28 mouse cellular contexts compared by ENCODE assay signal in genomic region chr3:25131848-25132247, GRCm38 (mm10). TPM values are rescaled to one million over a fixed set of nuclear protein-coding genes. Genes with fewer than 3 reads are reported as not detected.
DNase-seq lines count a peak whose midpoint lies in the region; ATAC-seq and TF ChIP-seq lines count a peak whose summit lies in the region.
"Had no signal": no experiment of that assay in that cellular context is flagged by ENCODE, and none has a peak within 500 bp of the region (broad histone marks: within the 10 kb centered on the region; RNA-seq: fewer than 3 reads in every experiment).

No protein-coding gene starts in this region.

- no peaks in the 10 kb centered on the region for H3K36me3 ChIP-seq in forebrain, postnatal 0 days (ENCODE audit: insufficient read depth)
- H3K36me3 ChIP-seq in forebrain, embryonic 11.5 days (ENCODE audit: control insufficient read depth, insufficient read depth, low read length) = no peaks in the 10 kb centered on the region
- no peaks in the 10 kb centered on the region for H3K36me3 ChIP-seq in embryonic facial prominence, embryonic 14.5 days (ENCODE audit: control insufficient read depth, insufficient read depth, low read length)
- no peaks in the 10 kb centered on the region for H3K36me3 ChIP-seq in hindbrain, postnatal 0 days (ENCODE audit: insufficient read depth, low read length)
- H3K36me3 ChIP-seq: G1E; hindbrain, embryonic 12.5 days; hindbrain, embryonic 15.5 days; intestine, embryonic 15.5 days had no signal

- in situ Hi-C loops in Patski (cut with MboI; ENCODE audit: low pct_unique_long_range_greater_than_20kb) = no loop called here

- ATAC-seq in forebrain, postnatal 0 days = no peak
- ATAC-seq in forebrain, embryonic 11.5 days (replicated peaks; ENCODE audit: low FRiP score) = no peak
- peak; percentile 36 for ATAC-seq in Patski
- ATAC-seq in embryonic facial prominence, embryonic 14.5 days (ENCODE audit: low read depth) = no peak
- no peak for ATAC-seq in hindbrain, postnatal 0 days
- ATAC-seq: forebrain, embryonic 13.5 days; forebrain, embryonic 16.5 days; intestine, embryonic 15.5 days had no signal

- DNase-seq in forebrain, postnatal 0 days = peak; percentile 17
- no peak for DNase-seq in forebrain, embryonic 11.5 days (ENCODE audit: low spot score)
- peak; percentile 9 to 22 for DNase-seq in left cerebral cortex, postnatal 14 days (ENCODE audit: low spot score in 2 of 2)
- DNase-seq in left cerebral cortex, adult 2 months (ENCODE audit: extremely low spot score in 1 of 2, low spot score in 2 of 2) = no peak
- no peak for DNase-seq in Patski (ENCODE audit: low read depth, low spot score)
- peak; percentile 35 for DNase-seq in embryonic facial prominence, embryonic 14.5 days (ENCODE audit: low spot score)
- no peak for DNase-seq in hindbrain, postnatal 0 days (ENCODE audit: low spot score)
- DNase-seq: adrenal gland, adult 8-10 months; adrenal gland, postnatal 36 days; B cell, adult 2 months; cerebellum, adult 11 months; cerebellum, adult 2 months; cerebellum, adult 9-11 months; cerebellum, postnatal 25 days; gastrocnemius, postnatal 10 days; gastrocnemius, postnatal 36 days; kidney, adult 11 months had no signal

- intact Hi-C loops in left cerebral cortex, postnatal 14 days (cut with DNase I) = no loop called here
- intact Hi-C loops in left cerebral cortex, adult 2 months (cut with DNase I) = no loop called here

- H3K4me2 ChIP-seq in forebrain, postnatal 0 days (ENCODE audit: low read depth) = no peak overlapping the region
- no peak overlapping the region for H3K4me2 ChIP-seq in forebrain, embryonic 11.5 days (ENCODE audit: low read depth, low read length, severe bottlenecking)
- H3K4me2 ChIP-seq in embryonic facial prominence, embryonic 14.5 days (ENCODE audit: low read depth, low read length) = no peak overlapping the region
- no peak overlapping the region for H3K4me2 ChIP-seq in hindbrain, postnatal 0 days (ENCODE audit: low read depth, low read length)
- H3K4me2 ChIP-seq: forebrain, embryonic 13.5 days; heart, embryonic 11.5 days; hindbrain, embryonic 12.5 days; hindbrain, embryonic 15.5 days; intestine, embryonic 15.5 days had no signal

- H3K4me1 ChIP-seq in forebrain, postnatal 0 days (ENCODE audit: insufficient read depth) = no peaks in the 10 kb centered on the region
- no peaks in the 10 kb centered on the region for H3K4me1 ChIP-seq in forebrain, embryonic 11.5 days (replicated peaks; ENCODE audit: control insufficient read depth, insufficient read depth, low read length)
- peaks cover 5% of the 10 kb centered on the region; the same call in 1 of the 2 replicates for H3K4me1 ChIP-seq in embryonic facial prominence, embryonic 14.5 days (ENCODE audit: control insufficient read depth, insufficient read depth, low read length)
- H3K4me1 ChIP-seq in hindbrain, postnatal 0 days (ENCODE audit: insufficient read depth, low read length) = no peaks in the 10 kb centered on the region
- H3K4me1 ChIP-seq: hindbrain, embryonic 15.5 days; intestine, embryonic 15.5 days had no signal

- CTCF ChIA-PET in Patski (lab: Charles Lee) = interaction anchor here (0.7 to 3.2 kb wide), 4 partner anchors 10 to 331 kb away, joined by 3 to 23 read pairs (median 4); no protein-coding TSS in a partner anchor

- no peak for TF ChIP-seq CTCF in forebrain, postnatal 0 days (IDR thresholded peaks at IDR 0.05; ENCODE audit: low read depth)
- no peak for TF ChIP-seq CTCF in left cerebral cortex, adult 2 months (IDR thresholded peaks at IDR 0.05)
- no peak for TF ChIP-seq CTCF in Patski (IDR thresholded peaks at IDR 0.05)
- no peak for TF ChIP-seq CTCF in hindbrain, postnatal 0 days (IDR thresholded peaks at IDR 0.05; ENCODE audit: low read depth)

- POLR2A ChIA-PET in Patski (lab: Charles Lee) = interaction anchor here (1.3 kb wide), 1 partner anchor 14 kb away, joined by 5 read pairs; no protein-coding TSS in a partner anchor

- H3K27ac ChIP-seq in forebrain, postnatal 0 days (ENCODE audit: low read depth, low read length) = no peak overlapping the region
- no peak overlapping the region for H3K27ac ChIP-seq in forebrain, embryonic 11.5 days (ENCODE audit: low read depth, low read length)
- no peak overlapping the region for H3K27ac ChIP-seq in left cerebral cortex, adult 2 months
- H3K27ac ChIP-seq in embryonic facial prominence, embryonic 14.5 days (replicated peaks; ENCODE audit: low read depth, low read length) = 0 out of 2 replicates have a peak overlapping the region, but pooled peaks have one; percentile 21
- H3K27ac ChIP-seq in hindbrain, postnatal 0 days = no peak overlapping the region
- H3K27ac ChIP-seq: forebrain, embryonic 13.5 days; hindbrain, embryonic 12.5 days; hindbrain, embryonic 15.5 days; intestine, embryonic 15.5 days had no signal

- no peaks in the 10 kb centered on the region for H3K27me3 ChIP-seq in forebrain, postnatal 0 days (ENCODE audit: insufficient read depth, low read length)
- H3K27me3 ChIP-seq in forebrain, embryonic 11.5 days (ENCODE audit: control insufficient read depth, insufficient read depth, low read length) = no peaks in the 10 kb centered on the region
- H3K27me3 ChIP-seq in Patski = no peaks in the 10 kb centered on the region
- no peaks in the 10 kb centered on the region for H3K27me3 ChIP-seq in embryonic facial prominence, embryonic 14.5 days (replicated peaks; ENCODE audit: control insufficient read depth, insufficient read depth, low read length)
- H3K27me3 ChIP-seq in hindbrain, postnatal 0 days (ENCODE audit: insufficient read depth, low read length) = no peaks in the 10 kb centered on the region
- H3K27me3 ChIP-seq: CH12.LX; forebrain, embryonic 13.5 days; hindbrain, embryonic 12.5 days; hindbrain, embryonic 15.5 days; intestine, embryonic 15.5 days had no signal

- no peak overlapping the region for H3K4me3 ChIP-seq in forebrain, postnatal 0 days (ENCODE audit: low read depth, low read length)
- H3K4me3 ChIP-seq in forebrain, embryonic 11.5 days (ENCODE audit: low read depth, low read length) = no peak overlapping the region
- no peak overlapping the region for H3K4me3 ChIP-seq in left cerebral cortex, adult 2 months
- no peak overlapping the region for H3K4me3 ChIP-seq in embryonic facial prominence, embryonic 14.5 days (ENCODE audit: low read depth, low read length)
- no peak overlapping the region for H3K4me3 ChIP-seq in hindbrain, postnatal 0 days (ENCODE audit: low read length)
- H3K4me3 ChIP-seq: erythroblast, embryonic 14.5 days; forebrain, embryonic 13.5 days; hindbrain, embryonic 12.5 days; hindbrain, embryonic 15.5 days; intestine, embryonic 15.5 days had no signal

- H3K9me3 ChIP-seq in forebrain, postnatal 0 days (ENCODE audit: low read length) = no peaks in the 10 kb centered on the region
- H3K9me3 ChIP-seq in forebrain, embryonic 11.5 days (ENCODE audit: control insufficient read depth, low read length) = no peaks in the 10 kb centered on the region
- H3K9me3 ChIP-seq in embryonic facial prominence, embryonic 14.5 days (ENCODE audit: control insufficient read depth, low read length) = no peaks in the 10 kb centered on the region
- H3K9me3 ChIP-seq in hindbrain, postnatal 0 days (ENCODE audit: low read length) = no peaks in the 10 kb centered on the region
- H3K9me3 ChIP-seq: forebrain, embryonic 13.5 days; G1E; hindbrain, embryonic 12.5 days; hindbrain, embryonic 15.5 days; intestine, embryonic 15.5 days had no signal

- no peak overlapping the region for H3K9ac ChIP-seq in forebrain, postnatal 0 days
- H3K9ac ChIP-seq in forebrain, embryonic 11.5 days (ENCODE audit: low read length) = no peak overlapping the region
- H3K9ac ChIP-seq in embryonic facial prominence, embryonic 14.5 days (ENCODE audit: low read depth, low read length) = no peak overlapping the region
- H3K9ac ChIP-seq in hindbrain, postnatal 0 days (replicated peaks; ENCODE audit: low read length) = no peak overlapping the region
- H3K9ac ChIP-seq: forebrain, embryonic 13.5 days; hindbrain, embryonic 12.5 days; hindbrain, embryonic 15.5 days; intestine, embryonic 15.5 days had no signal

- 44% methylated on average over 3 of the region's 3 CpGs for WGBS in forebrain, postnatal 0 days
- 47% methylated on average over 3 of the region's 3 CpGs for WGBS in forebrain, embryonic 11.5 days
- WGBS in embryonic facial prominence, embryonic 14.5 days = 32% methylated on average over 3 of the region's 3 CpGs
- WGBS in hindbrain, postnatal 0 days = 52% methylated on average over 3 of the region's 3 CpGs

RNA-seq across cellular contexts. Expression of gene Naaladl2, which starts 12.2 kb away (rescaled TPM):
- 0.62 and 1.4 TPM in 2 replicates for total RNA-seq in forebrain, postnatal 0 days (2014; rRNA removed)
- polyA plus RNA-seq in forebrain, postnatal 0 days (2015; fragmentation: Nextera tagmentation; extraction: Ambion mirVana) = 0.45 and 0.65 TPM in 2 replicates
- 0.23 and 0.48 TPM in 2 replicates for polyA plus RNA-seq in forebrain, embryonic 11.5 days (2014; fragmentation: Nextera tagmentation; extraction: Ambion mirVana)
- 1 to 10 TPM; 2.1 to 3.2 TPM for total RNA-seq in left cerebral cortex, postnatal 14 days (2021)
- total RNA-seq in left cerebral cortex, adult 2 months (2021) = 1 to 10 TPM; 4.1 to 5.5 TPM
- 3.7 TPM for polyA plus RNA-seq in Patski (2021)
- polyA plus RNA-seq in embryonic facial prominence, embryonic 14.5 days (2014; fragmentation: Nextera tagmentation; extraction: Ambion mirVana) = 2.5 and 3.3 TPM in 2 replicates
- total RNA-seq in hindbrain, postnatal 0 days (2014; rRNA removed) = 0.37 and 0.54 TPM in 2 replicates
- polyA plus RNA-seq in hindbrain, postnatal 0 days (2015; fragmentation: Nextera tagmentation; extraction: Ambion mirVana) = 0.74 and 0.81 TPM in 2 replicates
- total RNA-seq: common myeloid progenitor, adult 5-6 weeks; granulocyte monocyte progenitor cell, adult 5-6 weeks had no signal
- polyA plus RNA-seq: erythroblast, embryonic 14.5 days; G1E had no signal

Comparison
In these comparisons a context has a peak if more than half of its experiments do, and no peak if none do; other contexts are left out.
1. DNase-seq: peak in forebrain, postnatal 0 days (single experiment), left cerebral cortex, postnatal 14 days (2 of 2) and embryonic facial prominence, embryonic 14.5 days (single experiment); none in forebrain, embryonic 11.5 days (single experiment), left cerebral cortex, adult 2 months (0 of 2), Patski (single experiment) and hindbrain, postnatal 0 days (single experiment).